Mouse (Mus musculus): ENCODE data around the gene Slc44a5.

- no peak for TF ChIP-seq CTCF (IDR thresholded peaks at IDR 0.05; ENCODE audit: extremely low read depth, insufficient read depth, insufficient read length, insufficient replicate concordance)
- TF ChIP-seq POLR2A (IDR thresholded peaks at IDR 0.05; ENCODE audit: low read depth, low read length), result no peak
These were observed 271.7 kb downstream of the Slc44a5 start for GRCm38 (mm10) chr3:154244932-154245331.

All from spleen, adult 2 months (tissue).